Mouse (Mus musculus) cerebellum, postnatal 14 days (tissue): ENCODE measurements at regions not wholly inside any gene's neighbourhood (a gene's known extent, or its start where the extent isn't known, plus 50 kb on each side); places are given as distances from the start of the nearest gene placed in this dataset.

Source experiments
- DNase-seq, 2 experiments: peaks; one replicate each; pipeline ENCODE4 v3.0.0; 2021; ENCODE audit warnings: mixed read lengths in 2 of 2

DNA sequence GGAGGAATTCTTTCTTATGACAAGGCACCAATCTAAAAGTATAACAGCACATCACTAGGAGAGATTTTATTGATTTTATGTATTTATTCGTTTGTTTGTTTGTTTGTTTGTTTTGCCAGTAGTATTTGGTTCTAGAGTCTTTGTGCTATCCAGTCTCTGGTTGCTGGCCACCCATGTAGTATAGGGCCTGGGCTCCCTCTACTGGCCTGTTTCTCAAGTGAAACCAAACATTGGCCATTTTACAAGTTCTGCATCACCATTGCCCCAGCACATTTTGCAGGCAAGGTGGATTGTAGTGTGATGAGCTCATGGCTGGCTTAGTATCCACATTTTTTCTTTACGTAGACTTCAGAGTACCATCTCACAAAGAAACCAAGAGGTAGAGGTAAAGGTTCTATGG is 376.9 kb upstream of the Luzp2 start:
- DNase-seq: peak; percentile 58 to 70

DNA sequence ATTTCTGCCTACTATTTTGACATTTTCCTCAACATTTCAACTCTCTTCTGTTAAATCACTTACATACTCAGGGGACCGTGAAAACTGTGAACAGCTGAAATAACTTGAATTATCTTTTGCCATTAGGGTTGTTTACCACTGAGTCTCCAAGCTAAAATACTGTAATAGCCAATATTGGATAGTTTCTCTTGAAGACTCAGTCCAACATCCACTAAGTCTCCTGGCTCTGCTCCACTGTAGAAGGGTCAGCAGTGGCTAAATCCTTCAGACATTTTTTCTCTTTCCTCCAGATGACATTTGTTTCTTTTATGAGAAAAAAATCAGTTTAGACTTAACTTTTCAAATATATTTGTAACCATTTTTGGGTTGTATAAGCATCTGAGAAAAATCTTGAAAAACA is 344.0 kb upstream of the Luzp2 start:
- DNase-seq: no peak

DNA sequence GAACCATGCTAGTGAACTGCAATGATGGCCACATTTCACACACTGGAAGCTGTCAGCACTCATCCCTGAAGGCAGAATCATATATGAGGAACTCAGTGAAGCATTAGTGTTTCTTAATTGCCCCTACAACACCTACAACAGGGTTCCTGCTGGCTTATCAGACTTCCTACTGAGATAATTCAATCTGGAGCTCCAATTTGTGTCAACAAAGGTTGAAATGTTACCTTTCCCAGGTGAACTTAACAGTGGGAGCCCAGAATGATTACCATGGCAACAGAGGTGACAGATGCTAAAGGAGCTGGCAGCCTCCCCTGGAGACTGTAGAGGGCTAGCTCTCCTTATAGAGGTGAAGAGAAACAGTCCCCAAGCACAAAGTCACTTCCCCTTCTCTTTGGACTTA is 330.1 kb upstream of the Luzp2 start:
- DNase-seq: peak; percentile 7 to 19

DNA sequence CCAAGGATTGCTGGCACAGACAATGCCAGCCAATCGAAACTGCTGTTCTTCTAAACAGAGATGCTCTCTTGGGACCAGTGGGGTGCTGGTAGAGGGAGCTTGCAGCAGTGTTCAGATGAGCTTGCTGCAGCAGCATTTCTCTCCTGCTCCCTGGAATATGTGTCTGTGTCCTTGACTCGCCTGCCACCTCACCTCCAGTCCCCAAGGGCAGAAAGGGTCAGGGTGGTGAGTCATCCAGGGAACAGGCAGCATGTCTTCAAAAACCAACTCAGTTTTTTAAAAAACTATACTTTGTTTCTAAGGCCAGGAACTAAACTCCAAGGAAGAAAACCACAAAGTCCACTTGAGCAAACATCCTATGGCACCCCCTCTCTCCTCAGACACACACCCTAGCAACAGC is 328.3 kb upstream of the Luzp2 start:
- no peak for DNase-seq

DNA sequence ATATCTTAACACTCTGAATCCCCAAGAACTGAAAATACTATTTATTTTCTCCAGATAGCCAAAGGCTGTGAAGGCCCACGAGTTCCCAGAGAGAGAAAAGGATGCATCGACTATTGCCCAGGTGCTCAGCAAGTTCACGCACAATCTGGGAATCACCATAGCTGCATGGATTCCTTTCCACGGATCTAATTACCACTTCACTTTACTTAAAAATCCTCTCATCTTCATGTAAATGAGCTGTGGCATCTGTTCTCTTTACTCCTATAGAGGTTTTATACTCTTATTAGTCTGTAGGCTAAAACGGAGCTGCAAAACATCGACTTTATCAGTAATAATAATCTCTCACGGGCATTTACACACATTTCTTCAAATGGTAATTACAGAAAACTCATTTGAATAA is 299.6 kb upstream of the Luzp2 start:
- DNase-seq: no peak

DNA sequence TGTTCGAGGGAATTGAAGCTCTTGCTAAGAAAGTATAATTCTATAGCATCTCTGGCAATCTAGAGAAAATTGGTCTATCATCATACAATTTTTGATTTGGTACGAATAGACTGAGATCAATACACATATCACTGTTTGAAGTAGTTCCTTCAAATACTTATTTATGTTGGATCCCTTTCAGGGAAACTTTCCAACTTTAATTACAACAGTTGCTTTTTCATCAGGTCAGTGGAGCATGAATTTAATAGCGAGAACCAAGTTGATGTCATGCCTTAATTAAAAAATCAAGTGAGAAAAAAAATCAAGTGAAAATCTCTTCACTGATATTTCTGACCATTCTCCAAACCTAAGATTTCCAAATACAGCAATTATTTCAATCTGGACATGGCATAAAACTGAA is 277.9 kb upstream of the Luzp2 start:
- no peak for DNase-seq

DNA sequence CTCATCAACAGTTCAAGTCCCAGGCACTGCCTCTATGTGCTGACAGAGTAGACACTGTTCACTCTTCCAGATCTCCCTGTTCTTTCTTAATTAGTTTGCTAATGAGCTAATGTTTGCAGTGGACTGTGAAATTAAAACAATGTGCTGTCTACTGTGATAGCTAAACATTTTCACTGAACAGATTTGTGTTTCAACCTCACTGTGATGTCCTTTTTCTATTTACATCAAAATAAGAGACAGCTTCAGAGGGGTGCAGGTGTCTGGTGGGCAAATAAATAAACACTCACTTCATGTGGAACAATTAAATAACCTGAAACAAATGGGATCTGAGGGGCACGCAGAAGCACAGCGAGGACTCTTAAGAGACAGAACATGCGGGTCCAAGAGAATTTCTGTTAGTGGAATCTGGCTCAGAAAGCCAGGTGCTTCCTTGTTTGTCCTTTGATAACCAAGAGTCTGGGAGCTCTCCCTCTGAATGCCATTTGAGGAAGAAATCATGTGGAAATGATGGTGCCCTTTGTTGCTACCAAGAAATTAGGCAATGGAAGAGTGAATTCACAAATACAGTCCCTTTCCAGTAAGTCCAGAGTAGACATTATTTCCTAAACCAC is 269.6 kb upstream of the Luzp2 start:
- peak; percentile 5 to 7 for DNase-seq

DNA sequence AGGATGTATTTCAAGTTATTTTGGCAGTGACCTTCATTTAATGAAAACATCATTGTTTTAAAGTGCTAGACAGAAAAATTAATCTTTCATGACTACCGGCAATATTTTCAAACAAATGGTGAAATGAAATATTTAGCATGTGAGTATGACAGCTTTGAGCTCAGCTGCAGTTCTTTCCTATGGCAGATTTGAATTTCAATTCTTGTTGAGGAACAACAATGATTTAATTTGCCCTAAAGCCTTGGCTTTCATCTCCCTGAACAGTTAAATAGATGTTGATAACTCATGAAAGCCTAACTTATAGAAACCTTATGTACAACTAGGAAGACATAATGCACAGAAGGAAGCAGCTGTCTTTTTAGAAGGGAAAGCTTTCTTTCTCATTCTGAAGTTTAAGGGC is 235.5 kb upstream of the Luzp2 start:
- no peak for DNase-seq

DNA sequence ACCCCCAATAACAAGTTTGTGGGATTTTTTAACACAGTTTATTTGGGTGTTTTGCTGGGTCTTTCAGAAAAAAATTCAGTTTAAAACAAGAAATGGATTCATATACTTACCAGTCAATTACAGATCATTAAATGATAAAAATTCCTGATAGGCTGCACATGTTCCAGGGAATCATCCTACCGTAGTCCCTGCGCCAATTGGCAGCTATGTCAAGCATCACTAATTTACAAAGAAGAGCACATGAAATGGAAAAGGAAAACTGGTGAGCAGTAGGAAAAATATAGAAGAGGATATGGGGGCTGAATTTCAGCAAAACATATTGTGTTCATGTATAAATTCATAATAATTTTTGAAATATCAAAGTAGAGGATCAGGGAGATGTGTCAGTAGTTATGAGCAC is 212.9 kb upstream of the Luzp2 start:
- DNase-seq: peak; percentile 75 to 77

DNA sequence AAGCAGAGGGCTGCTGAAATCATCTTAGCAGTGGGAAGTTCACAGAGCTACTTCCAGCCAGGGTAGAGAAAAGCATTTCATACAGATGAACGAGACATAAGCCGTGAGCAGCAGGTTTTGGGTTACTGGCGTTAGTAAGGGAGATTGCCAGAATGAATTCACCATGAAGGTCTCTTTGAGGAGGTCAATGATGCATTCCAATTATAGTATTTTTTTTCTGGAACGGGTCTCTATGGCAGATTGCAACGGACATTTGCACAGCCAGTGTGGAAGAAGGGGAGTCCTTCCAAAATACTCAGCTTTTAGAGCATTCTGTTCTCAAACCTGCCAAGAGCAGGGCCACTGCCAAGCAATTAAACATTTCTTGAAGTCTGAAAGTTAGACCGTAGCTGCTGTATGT is 201.4 kb upstream of the Luzp2 start:
- peak; percentile 79 to 84 for DNase-seq

DNA sequence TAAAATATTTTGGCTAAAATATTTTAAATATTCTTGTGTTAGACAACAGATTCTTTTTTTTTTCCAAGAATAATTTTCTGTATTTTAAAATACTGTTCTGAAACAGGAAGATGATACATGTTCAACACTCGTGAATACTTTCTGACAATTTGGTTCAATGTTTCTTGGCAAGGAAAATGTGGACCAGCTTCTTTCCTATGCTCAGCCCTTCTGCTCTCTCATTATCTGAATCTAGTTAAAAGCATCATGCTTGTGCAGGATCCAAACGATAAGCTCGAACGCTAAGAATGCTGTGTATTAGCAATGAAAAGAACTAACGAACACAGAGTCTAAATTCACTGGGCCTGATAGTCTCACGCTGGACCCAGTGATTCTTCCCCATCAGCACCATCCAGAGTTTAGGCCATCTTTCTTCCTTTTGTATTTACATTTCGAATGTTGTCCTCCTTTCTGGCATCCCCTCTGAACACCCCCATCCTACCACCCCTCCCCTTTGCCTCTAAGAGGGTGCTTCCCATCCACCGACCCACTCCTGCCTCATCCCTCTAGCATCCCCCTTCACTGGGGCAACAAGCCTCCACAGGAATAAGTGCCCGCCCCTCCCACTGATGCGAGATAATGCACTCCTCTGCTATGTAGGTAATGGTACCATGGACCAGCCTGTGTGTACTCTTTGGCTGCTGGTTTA is 200.8 kb upstream of the Luzp2 start:
- DNase-seq: peak; percentile 33 to 48

DNA sequence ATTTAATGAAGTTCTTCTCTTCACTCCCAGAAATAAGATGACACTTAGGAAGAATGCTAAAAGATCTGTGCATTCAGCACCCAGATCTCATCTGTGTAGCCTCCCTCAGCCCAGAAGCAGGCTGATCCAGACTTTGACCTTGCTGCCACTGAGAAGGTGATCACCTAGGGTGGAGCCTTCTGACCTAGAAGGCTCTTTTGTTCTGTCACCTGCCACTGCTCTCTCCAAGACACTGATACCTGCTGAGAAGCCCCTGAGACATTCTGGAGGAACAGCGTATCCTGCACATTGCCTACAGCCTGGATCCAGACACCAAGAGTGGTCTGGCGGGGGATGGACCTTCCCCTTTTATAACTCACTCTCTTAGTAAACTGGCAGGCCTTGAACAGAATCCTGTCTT is 190.0 kb upstream of the Luzp2 start:
- DNase-seq: no peak

DNA sequence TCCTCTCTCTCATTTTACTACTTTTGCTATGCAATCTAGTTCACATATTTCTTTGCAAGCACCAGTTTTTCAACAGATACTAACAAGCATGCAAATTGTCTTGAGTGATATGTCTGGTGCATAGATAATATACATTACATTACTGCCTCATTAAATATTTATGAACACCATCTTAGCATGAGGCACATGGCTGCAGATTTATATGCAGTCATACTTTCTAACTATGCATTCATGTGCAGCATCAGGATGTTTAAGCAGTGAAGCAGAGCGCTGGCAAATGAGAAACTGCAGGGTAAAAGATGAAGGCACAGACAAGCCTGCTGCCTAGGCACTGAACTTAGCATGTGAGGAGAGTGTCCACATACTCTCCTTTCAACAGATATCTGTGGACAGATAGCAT is 186.3 kb upstream of the Luzp2 start:
- no peak for DNase-seq
